Mouse (Mus musculus): Measurements from ENCODE around the gene Akap13. TPM values are rescaled to one million over a fixed set of nuclear protein-coding genes. Genes with fewer than 3 reads are reported as not detected.

Gene Akap13
- polyA plus RNA-seq, 1 experiment from 2014 or later: 32.1 TPM

GRCm38 (mm10) chr7:75649966-75650365 is 194.6 kb downstream of the Akap13 start:
- Histone ChIP-seq H3K4me3 (ENCODE audit: low read depth, low read length) (no peak overlapping the region), H3K9me3 (ENCODE audit: control insufficient read depth, low read length) (no peaks in the 10 kb centered on the region), H3K4me2 (replicated peaks; ENCODE audit: low read depth, low read length) (no peak overlapping the region), H3K9ac (ENCODE audit: low read depth, low read length) (no peak overlapping the region), H3K27ac (ENCODE audit: low read depth, low read length) (no peak overlapping the region), H3K4me1 (replicated peaks; ENCODE audit: control insufficient read depth, insufficient read depth, low read length) (no peaks in the 10 kb centered on the region), H3K27me3 (ENCODE audit: control insufficient read depth, insufficient read depth, low read length) (no peaks in the 10 kb centered on the region), H3K36me3 (ENCODE audit: control insufficient read depth, insufficient read depth, low read length) (no peaks in the 10 kb centered on the region)
- 88% methylated on average over 1 of the region's 1 CpGs for WGBS
- no peak for DNase-seq (ENCODE audit: low spot score)
- ATAC-seq (ENCODE audit: low FRiP score): no peak

GRCm38 (mm10) chr7:75653684-75654317 is 198.5 kb downstream of the Akap13 start:
- Histone ChIP-seq H3K27ac (ENCODE audit: low read depth, low read length) (no peak overlapping the region), H3K27me3 (ENCODE audit: control insufficient read depth, insufficient read depth, low read length) (no peaks in the 10 kb centered on the region), H3K4me1 (replicated peaks; ENCODE audit: control insufficient read depth, insufficient read depth, low read length) (no peaks in the 10 kb centered on the region), H3K9me3 (ENCODE audit: control insufficient read depth, low read length) (no peaks in the 10 kb centered on the region), H3K4me2 (replicated peaks; ENCODE audit: low read depth, low read length) (no peak overlapping the region), H3K4me3 (ENCODE audit: low read depth, low read length) (no peak overlapping the region), H3K36me3 (ENCODE audit: control insufficient read depth, insufficient read depth, low read length) (no peaks in the 10 kb centered on the region), H3K9ac (ENCODE audit: low read depth, low read length) (no peak overlapping the region)
- WGBS: 76% methylated on average over 3 of the region's 3 CpGs
- ATAC-seq (ENCODE audit: low FRiP score) (no peak), DNase-seq (ENCODE audit: low spot score) (no peak)

- no peak overlapping the region for H3K9ac ChIP-seq (ENCODE audit: low read depth, low read length)
- no peaks in the 10 kb centered on the region for H3K4me1 ChIP-seq (replicated peaks; ENCODE audit: control insufficient read depth, insufficient read depth, low read length)
- no peak overlapping the region for H3K4me3 ChIP-seq (ENCODE audit: low read depth, low read length)
- H3K36me3 ChIP-seq (ENCODE audit: control insufficient read depth, insufficient read depth, low read length): no peaks in the 10 kb centered on the region
- H3K9me3 ChIP-seq (ENCODE audit: control insufficient read depth, low read length): no peaks in the 10 kb centered on the region
- ATAC-seq (ENCODE audit: low FRiP score) (no peak), DNase-seq (ENCODE audit: low spot score) (no peak)
- no peak overlapping the region for H3K4me2 ChIP-seq (replicated peaks; ENCODE audit: low read depth, low read length)
- no peaks in the 10 kb centered on the region for H3K27me3 ChIP-seq (ENCODE audit: control insufficient read depth, insufficient read depth, low read length)
- WGBS: 90% methylated on average over 11 of the region's 11 CpGs
- H3K27ac ChIP-seq (ENCODE audit: low read depth, low read length): no peak overlapping the region
Observed at GRCm38 (mm10) chr7:75655180-75656074, 200.1 kb downstream of the Akap13 start.

- DNase-seq (ENCODE audit: low spot score) (no peak), ATAC-seq (ENCODE audit: low FRiP score) (no peak)
- H3K9me3 ChIP-seq (ENCODE audit: control insufficient read depth, low read length): no peaks in the 10 kb centered on the region
- H3K9ac ChIP-seq (ENCODE audit: low read depth, low read length): no peak overlapping the region
- no peaks in the 10 kb centered on the region for H3K36me3 ChIP-seq (ENCODE audit: control insufficient read depth, insufficient read depth, low read length)
- H3K27me3 ChIP-seq (ENCODE audit: control insufficient read depth, insufficient read depth, low read length): no peaks in the 10 kb centered on the region
- H3K4me1 ChIP-seq (replicated peaks; ENCODE audit: control insufficient read depth, insufficient read depth, low read length): no peaks in the 10 kb centered on the region
- H3K4me2 ChIP-seq (replicated peaks; ENCODE audit: low read depth, low read length): no peak overlapping the region
- no peak overlapping the region for H3K27ac ChIP-seq (ENCODE audit: low read depth, low read length)
- no peak overlapping the region for H3K4me3 ChIP-seq (ENCODE audit: low read depth, low read length)
- WGBS: 92% methylated on average over 9 of the region's 9 CpGs
Observed at GRCm38 (mm10) chr7:75656297-75656852, 201.0 kb downstream of the Akap13 start.

GRCm38 (mm10) chr7:75656896-75657295 is 201.6 kb downstream of the Akap13 start:
- Histone ChIP-seq H3K27me3 (ENCODE audit: control insufficient read depth, insufficient read depth, low read length) (no peaks in the 10 kb centered on the region), H3K27ac (ENCODE audit: low read depth, low read length) (no peak overlapping the region), H3K9me3 (ENCODE audit: control insufficient read depth, low read length) (no peaks in the 10 kb centered on the region), H3K4me1 (replicated peaks; ENCODE audit: control insufficient read depth, insufficient read depth, low read length) (no peaks in the 10 kb centered on the region), H3K4me2 (replicated peaks; ENCODE audit: low read depth, low read length) (no peak overlapping the region), H3K9ac (ENCODE audit: low read depth, low read length) (no peak overlapping the region), H3K4me3 (ENCODE audit: low read depth, low read length) (no peak overlapping the region), H3K36me3 (ENCODE audit: control insufficient read depth, insufficient read depth, low read length) (no peaks in the 10 kb centered on the region)
- DNase-seq (ENCODE audit: low spot score): no peak
- 89% methylated on average over 1 of the region's 1 CpGs for WGBS
- no peak for ATAC-seq (ENCODE audit: low FRiP score)

GRCm38 (mm10) chr7:75664455-75664854 is 209.1 kb downstream of the Akap13 start:
- Histone ChIP-seq H3K36me3 (ENCODE audit: control insufficient read depth, insufficient read depth, low read length) (no peaks in the 10 kb centered on the region), H3K27me3 (ENCODE audit: control insufficient read depth, insufficient read depth, low read length) (no peaks in the 10 kb centered on the region), H3K27ac (ENCODE audit: low read depth, low read length) (no peak overlapping the region), H3K4me3 (ENCODE audit: low read depth, low read length) (no peak overlapping the region), H3K4me2 (replicated peaks; ENCODE audit: low read depth, low read length) (no peak overlapping the region), H3K9me3 (ENCODE audit: control insufficient read depth, low read length) (no peaks in the 10 kb centered on the region), H3K4me1 (replicated peaks; ENCODE audit: control insufficient read depth, insufficient read depth, low read length) (no peaks in the 10 kb centered on the region), H3K9ac (ENCODE audit: low read depth, low read length) (no peak overlapping the region)
- ATAC-seq (ENCODE audit: low FRiP score) (no peak), DNase-seq (ENCODE audit: low spot score) (no peak)
- WGBS: 90% methylated on average over 3 of the region's 3 CpGs

- Histone ChIP-seq H3K4me3 (ENCODE audit: low read depth, low read length) (no peak overlapping the region), H3K27ac (ENCODE audit: low read depth, low read length) (no peak overlapping the region), H3K36me3 (ENCODE audit: control insufficient read depth, insufficient read depth, low read length) (no peaks in the 10 kb centered on the region), H3K4me1 (replicated peaks; ENCODE audit: control insufficient read depth, insufficient read depth, low read length) (no peaks in the 10 kb centered on the region), H3K27me3 (ENCODE audit: control insufficient read depth, insufficient read depth, low read length) (no peaks in the 10 kb centered on the region), H3K9me3 (ENCODE audit: control insufficient read depth, low read length) (no peaks in the 10 kb centered on the region), H3K9ac (ENCODE audit: low read depth, low read length) (no peak overlapping the region), H3K4me2 (replicated peaks; ENCODE audit: low read depth, low read length) (no peak overlapping the region)
- 94% methylated on average over 3 of the region's 3 CpGs for WGBS
- DNase-seq (ENCODE audit: low spot score) (no peak), ATAC-seq (ENCODE audit: low FRiP score) (no peak)
Observed at GRCm38 (mm10) chr7:75666982-75667381, 211.6 kb downstream of the Akap13 start.

GRCm38 (mm10) chr7:75667531-75667930 is 212.2 kb downstream of the Akap13 start:
- Histone ChIP-seq H3K9me3 (ENCODE audit: control insufficient read depth, low read length) (no peaks in the 10 kb centered on the region), H3K9ac (ENCODE audit: low read depth, low read length) (no peak overlapping the region), H3K27ac (ENCODE audit: low read depth, low read length) (no peak overlapping the region), H3K4me3 (ENCODE audit: low read depth, low read length) (no peak overlapping the region), H3K4me1 (replicated peaks; ENCODE audit: control insufficient read depth, insufficient read depth, low read length) (no peaks in the 10 kb centered on the region), H3K36me3 (ENCODE audit: control insufficient read depth, insufficient read depth, low read length) (no peaks in the 10 kb centered on the region), H3K27me3 (ENCODE audit: control insufficient read depth, insufficient read depth, low read length) (no peaks in the 10 kb centered on the region), H3K4me2 (replicated peaks; ENCODE audit: low read depth, low read length) (no peak overlapping the region)
- DNase-seq (ENCODE audit: low spot score): no peak
- WGBS: 94% methylated on average over 6 of the region's 6 CpGs
- ATAC-seq (ENCODE audit: low FRiP score): no peak

Measured in hindbrain, embryonic 11.5 days (tissue).